Mouse (Mus musculus) hematopoietic stem cell, adult 5-6 weeks (primary cell): ENCODE data around the gene Kif3a. TPM values are rescaled to one million over a fixed set of nuclear protein-coding genes. Genes with fewer than 3 reads are reported as not detected.

ENCODE experiments used
- ATAC-seq, 2 experiments: fragments of 125-278 bp in 1 of 2; replicated peaks in 1 of 2; 2 replicates each; pipeline ENCODE4 v1.8.0; 2016 to 2017; ENCODE audit warnings: inconsistent platforms in 2 of 2, mild to moderate bottlenecking in 2 of 2, moderate number of reproducible peaks in 2 of 2, low read depth in 1 of 2, moderate TSS enrichment in 1 of 2; ENCODE audit not compliant: low FRiP score in 2 of 2, poor library complexity in 2 of 2, severe bottlenecking in 2 of 2, insufficient read depth in 1 of 2, low TSS enrichment in 1 of 2
- total RNA-seq: library from RNA; stranded (forward); fragments of 172-1452, 232-1000 nt; gene quantifications from 2 replicates; pipeline ENCODE4 v1.2.3, GENCODE M21; 2017

Gene Kif3a
- total RNA-seq, 1 experiment from 2014 or later: 33.2 TPM

DNA sequence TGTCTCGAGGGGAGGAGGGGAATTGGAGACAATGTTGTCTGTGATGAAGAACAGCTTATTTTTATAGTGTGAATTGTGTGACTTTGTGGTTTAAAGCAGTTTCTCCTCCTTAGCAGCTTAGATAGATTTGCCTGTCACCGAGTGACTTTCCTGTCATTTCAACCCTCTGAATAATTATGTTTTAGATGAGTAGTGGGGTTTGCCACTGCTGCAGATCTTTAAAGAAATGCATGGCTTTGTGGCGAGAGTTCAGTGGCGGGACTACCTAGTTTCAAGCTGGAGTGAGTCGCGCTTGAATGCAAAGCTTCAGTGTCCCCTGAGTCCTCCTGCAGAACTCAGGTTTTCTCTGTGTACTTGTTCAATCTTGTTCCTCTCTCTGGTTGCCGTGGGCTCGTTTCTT lies 21.1 kb downstream of the Kif3a start:
- no peak for ATAC-seq

DNA sequence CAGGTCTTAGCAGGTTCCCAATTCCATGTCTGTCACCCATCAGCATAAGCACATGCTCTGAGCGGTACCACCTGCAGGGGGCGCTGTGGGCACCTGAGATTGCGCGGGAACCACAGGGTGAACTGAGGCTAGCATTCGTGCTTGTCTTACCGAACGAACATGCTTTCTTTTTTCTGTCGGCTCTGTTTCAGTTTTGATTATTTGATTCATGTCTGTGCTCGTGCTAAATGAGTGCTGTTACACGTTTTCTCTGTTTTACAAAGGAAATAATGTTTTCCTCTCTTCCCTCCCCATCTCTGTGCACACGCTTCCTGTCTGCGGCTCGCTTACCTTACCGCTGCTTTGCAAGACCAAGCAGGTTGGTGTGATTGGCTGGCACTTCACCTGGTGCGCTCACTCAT lies 23.2 kb downstream of the Kif3a start:
- ATAC-seq: peak; percentile 72 to 75

DNA sequence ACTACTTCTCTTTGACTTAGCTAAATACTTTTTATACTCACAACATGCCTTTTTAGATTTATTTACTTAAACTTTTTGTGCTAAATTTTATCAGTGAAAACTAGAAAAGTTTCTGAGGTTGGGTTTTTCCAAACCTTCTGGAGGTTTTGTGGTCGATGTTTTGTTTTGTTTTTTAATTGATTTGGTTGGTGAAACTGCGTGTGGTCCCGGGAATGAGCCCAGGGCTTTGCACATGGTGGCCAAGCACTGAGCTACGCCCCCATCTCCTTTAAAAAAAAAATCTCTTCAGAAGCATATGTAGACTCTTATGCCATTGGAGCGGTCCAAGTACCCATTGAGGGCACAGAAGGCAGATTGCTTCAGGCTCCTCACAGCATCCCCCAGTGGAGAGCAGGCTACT lies 23.9 kb downstream of the Kif3a start:
- no peak for ATAC-seq

DNA sequence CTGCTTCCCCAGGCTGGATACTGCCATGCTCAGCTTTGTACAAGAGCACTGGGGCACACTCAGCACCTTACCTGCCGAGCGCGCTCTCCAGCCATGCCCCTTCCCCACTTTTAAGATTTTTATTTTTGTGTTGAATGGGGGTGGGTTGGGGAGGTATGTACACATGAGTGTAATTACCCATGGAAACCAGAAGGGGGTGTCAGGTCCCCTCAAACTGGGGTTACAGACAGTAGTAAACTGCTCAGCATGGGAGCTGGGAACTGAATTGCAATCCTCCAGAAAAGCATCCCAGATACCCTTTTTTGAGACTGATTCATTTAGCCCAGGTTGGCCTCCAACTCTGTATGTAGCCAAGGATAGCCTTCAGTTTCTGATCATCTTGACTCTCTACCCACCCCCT lies 37.8 kb downstream of the Kif3a start:
- no peak for ATAC-seq

DNA sequence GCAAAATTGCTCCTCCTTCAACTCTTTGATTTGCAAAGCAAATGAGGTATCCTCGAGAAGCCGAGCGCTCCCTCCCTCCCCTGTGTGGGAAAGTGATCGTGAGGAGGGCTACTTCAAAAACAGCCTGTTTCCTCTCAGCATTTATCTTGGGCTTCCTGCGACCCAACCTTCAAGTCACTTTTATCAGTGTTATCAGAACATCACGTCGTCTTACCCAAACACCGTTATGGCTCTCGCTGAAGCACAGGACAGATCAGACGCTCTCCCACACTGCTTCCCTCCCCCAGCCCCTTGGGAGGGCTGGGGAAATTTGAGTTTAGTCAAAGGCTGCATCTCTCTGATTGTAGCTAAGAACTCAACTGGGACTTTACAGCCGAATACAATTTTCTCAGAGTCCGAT lies 38.4 kb downstream of the Kif3a start:
- peak in 1 of 2 experiments; percentile 21; a peak in 1 of 4 replicates for ATAC-seq

DNA sequence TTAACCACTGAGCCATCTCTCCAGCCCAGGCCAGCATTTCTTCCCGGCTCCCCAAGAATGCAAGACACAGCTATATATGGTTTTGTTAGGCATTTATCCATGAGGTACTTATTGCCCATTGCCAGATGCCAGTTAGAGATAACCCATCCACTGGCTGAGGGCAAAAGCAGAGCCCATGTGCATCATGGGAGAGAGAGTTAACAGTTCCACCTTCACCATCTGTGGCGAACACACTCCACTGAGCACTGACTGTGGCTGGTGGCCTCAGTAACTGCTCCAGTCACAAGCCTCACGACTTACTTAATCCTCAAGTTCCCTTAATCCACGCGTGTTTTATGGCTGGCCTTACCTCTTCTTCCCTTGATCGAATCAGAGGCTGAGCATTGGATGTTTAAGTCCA lies 42.1 kb downstream of the Kif3a start:
- ATAC-seq: peak; percentile 44 to 46; a peak in 2 of 4 replicates

DNA sequence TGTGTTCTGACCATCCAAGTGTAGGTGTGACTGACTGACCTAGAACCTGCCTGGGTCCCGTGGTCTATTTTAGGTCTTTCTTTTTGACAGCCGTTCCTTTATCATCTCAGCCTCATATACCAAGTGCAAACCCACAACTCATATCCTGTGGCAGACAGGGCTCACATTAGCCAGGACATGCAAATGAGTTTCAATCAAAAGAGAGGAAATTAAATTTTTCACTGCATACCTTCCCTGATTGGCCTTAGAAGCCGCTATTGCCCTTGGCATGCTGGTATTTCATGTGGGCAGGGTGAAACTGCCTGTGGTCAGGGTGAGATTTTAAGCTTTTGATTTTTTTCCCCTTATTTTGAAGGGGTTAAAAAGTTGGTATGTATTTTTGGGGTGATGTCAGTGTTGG lies 42.5 kb downstream of the Kif3a start:
- ATAC-seq: peak; percentile 23 to 37; a peak in 2 of 4 replicates

DNA sequence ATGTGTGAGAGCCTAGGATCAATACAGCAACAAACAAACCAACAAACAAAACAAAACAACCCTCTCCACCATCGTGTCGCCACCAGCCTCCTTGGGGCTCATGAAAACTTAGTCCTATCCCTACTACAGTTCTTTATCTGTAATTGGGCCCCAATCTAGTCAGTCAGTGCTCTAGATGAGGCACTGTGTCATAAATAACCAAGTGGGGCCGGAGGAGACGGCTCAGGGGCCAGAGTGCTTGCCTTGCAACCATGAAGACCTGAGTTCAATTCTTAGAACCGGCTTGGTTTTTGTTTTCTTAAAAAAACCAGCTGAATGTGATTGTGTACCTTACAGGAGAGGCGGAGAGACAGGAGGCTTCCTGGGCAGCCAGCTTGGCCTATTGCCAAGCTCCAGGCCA lies 48.0 kb downstream of the Kif3a start:
- ATAC-seq: no peak

DNA sequence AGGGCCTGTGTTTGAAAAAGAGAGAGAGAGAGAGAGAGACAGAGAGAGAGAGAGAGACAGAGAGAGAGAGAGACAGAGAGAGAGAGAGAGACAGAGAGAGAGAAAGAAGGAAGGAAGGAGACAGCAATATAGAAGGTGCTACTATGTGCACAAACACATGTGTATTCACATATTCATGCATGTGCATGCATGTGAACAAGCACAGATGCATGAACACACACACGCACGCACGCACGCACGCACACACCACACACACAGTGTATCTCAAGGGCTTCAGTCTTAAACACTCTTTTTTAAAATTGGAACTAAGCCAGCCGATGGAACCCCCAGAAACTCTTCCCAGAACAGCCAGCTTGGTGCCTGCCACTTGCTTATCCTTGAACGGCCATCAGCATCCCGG lies 48.4 kb downstream of the Kif3a start:
- no peak for ATAC-seq

DNA sequence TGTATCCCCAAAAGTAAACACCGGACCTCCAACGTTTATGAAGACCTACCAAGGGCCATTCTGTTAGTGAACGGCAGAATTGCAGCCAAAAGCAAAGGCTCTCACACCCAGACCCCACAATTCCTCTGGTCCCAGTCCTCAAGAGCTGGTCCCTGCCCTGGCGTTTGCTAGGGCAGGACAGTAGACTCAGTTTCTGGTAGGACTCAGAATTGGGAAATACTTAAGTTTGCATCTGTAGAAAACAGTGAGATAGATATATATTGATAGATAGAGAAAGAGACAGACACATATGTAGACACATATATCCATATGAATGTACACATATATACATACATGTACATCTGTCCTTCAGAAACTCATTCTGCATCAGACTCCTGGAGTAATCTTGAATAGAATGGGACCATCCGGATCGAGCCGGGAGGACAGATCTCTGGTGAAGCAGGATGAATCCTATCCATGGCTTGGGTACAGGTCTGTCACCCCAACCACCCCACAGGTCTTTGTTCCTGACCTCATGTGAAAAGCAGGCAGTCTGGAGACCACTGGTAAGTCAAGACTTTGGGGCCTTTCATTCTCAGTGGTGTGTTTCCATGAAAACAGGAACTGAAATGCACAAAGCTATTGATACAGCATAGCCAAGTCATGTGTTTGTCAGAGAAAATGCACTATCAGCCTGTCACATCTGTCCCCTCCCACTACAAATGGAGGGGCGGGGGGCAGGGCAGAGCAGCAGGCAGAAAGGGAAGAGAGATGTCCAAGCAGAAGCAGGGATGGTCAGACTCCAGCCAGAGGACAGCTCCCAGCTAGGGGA lies 49.8 kb downstream of the Kif3a start:
- ATAC-seq: peak; percentile 75 to 80

DNA sequence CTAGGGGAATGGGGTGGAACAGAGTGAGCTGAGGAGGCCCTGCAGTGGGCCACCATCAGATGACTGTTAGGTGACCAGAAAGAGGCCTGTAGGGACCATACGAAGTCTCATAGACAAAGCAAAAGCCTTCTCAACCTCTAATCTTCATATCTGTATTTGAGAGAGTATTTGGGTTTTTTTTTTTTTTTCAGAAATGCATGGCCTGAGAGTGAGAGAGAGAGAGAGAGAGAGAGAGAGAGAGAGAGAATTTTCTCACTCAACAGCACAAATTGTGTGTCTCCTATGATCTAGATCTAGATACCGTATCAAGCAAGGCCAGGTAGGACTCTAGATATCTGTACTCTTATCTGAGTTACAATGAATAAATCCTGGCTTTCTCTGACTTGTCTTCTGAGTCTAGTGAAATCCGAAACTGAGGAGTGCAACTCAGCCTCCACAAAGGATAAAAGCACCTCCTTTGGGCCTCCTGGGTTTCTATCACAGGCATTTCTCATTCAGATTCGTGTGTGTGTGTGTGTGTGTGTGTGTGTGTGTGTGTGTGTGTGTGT lies 50.5 kb downstream of the Kif3a start:
- no peak for ATAC-seq

DNA sequence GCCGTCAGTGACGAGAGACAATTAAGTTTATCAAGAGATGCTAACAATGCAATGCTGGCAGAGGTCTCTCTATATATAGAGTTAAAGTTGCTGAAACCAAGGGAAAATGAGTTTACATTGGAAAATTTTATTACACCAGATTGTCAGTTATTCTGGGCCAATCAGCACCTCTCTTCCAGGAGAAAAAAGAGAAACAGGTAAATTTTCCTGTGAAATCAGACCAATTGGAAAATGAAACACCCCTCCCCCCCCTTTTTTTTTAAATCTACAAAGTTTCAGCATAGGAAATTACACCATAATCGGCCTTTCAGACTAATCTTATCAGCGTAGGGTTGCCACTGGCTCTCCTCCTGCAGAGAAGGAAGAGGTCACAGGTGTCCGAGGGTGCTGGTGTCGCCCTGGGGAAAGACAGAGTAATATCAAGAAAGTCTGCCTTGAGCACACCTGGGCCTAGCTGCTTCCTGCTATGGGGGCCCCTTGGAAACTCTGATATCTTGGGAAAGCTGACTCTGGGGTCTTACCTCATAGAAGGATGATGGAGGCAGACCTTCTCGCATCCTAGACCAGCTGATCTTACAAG lies 51.5 kb downstream of the Kif3a start, which contains the start of gene Il4:
Gene Il4 (minus strand): TSS at position 51 of the 580 bp plus-strand sequence.
- ATAC-seq: no peak

DNA sequence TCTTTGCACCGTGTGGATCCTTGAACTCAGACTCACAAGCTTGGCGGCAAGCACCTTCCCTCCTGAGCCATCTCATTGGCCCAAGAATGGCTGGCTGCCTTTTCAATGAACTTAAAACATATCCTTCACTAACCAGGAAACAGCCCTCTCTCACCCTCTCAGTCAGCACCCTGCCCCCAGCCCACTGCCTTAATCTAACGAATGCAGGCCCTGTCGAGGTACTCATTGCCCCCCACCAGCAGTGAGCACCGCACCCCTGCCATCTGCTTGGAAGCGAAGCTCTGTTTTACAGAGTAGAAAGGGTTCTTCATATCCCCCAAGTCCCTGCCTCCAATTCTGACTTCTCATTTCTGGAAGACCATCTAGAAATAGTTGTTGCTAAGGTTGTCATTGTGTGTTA lies 52.2 kb downstream of the Kif3a start:
- ATAC-seq: no peak

DNA sequence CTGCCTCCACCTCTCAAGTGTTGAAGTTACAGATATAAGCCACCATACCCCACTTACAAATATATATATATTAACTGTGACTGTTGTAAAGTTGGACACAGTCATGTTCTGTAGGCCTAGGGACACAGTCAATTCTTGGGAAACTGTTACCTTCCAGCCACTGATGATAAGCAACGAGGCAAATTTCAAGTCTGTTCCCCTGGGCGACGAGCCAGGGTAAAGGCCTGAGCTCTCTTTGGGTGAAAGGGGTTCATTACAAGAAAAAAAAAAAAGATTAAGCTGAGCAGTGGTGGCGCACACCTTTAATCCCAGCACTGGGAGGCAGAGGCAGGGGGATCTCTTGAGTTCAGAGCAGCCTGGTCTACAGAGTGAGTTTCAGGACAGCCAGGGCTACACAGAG lies 52.9 kb downstream of the Kif3a start:
- no peak for ATAC-seq

DNA sequence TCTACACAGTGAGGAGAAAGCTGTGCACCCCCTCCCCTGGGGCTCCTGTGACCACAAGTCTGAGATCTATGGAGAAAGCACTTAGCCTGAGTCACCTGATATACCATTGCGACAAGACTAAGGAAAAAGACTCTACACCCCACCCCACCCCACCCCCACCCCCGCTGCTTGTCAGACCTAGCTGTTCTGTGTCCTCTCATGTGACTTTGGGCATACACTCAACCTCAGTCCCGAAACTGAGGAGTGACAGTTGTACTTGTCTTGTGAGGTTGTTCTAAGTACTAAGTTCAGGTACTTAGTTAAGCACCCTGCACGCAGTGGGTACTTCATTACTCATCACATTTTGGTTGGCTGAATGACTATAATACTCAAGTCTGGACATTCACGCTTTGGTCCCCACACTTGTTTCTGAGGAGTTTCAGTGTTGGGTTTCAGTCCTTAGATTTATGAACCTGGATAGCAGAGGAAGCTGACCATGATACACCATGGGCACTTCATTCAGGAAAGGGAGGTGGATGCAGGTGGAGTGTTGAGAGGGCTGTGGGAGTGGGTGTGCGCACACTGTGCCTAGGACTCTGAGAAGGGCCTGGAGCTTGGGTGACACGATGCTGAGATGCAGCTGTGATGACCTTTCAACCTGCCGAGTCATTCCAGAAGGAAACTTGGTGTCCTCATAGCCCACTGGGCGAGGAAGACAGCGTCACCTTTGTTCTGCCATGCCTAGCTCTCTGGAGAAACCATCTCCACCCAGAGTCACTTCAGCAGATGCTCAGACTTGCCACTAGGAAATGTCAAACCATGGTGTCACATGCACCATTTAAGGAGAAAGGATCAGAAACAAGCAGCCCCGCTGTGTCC lies 54.6 kb downstream of the Kif3a start:
- no peak for ATAC-seq

DNA sequence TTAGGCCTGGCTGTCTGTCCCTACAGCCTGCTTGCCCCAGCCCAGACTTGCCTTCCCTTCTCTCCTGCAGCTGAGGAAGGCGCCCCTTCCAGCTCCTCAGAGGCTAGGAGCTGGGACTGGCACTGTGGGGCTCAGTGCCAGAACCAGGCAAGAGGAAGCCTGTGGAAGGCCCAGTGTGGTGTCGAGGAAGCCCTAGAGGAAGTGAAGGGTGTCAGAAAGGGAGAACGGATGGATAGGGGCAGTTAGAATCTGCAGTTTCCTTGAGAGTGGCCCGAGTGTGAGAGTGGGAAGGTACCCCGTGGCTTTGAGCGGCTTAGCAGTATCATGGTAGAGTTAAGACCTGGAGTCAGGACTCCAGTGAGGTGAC lies 55.2 kb downstream of the Kif3a start:
- peak; percentile 61 to 70 for ATAC-seq

DNA sequence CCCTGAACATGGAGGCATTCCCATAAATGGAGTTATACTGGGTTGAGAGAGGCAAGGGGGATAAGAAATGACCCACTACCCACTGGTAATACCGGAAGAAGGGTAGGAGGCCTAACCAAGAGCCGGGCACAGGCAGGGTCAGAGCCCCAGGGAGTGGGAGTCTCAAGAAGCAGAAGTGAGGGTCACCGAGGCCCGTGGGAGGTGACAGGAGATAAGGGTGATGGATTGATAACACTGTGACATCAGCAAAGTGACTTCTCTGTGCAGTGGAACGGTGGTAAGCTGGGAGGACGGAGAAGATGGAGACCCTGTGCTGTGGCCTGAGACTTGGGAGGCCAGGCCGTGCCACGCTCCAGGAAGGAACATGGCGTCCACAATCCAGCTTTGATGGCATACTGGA lies 56.4 kb downstream of the Kif3a start:
- ATAC-seq: no peak

DNA sequence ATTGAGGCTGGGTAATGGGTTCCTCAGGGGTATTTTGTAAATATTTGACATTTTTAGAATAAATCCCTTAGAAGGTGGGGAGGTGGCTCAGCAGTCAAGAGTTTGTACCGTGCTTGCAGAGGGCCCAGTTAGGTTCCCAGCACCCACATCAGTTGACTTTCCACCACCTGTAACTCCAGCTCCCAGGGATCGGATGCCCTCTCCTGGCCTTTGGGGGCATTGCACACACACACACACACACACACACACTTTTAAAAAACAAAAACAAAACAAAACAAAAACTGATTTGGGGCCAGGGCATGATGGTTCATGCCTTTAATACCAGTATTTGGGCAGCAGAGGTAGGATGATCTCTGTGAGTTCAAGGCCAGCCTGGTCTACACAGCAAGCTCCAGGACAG lies 56.9 kb downstream of the Kif3a start:
- no peak for ATAC-seq
